Mouse (Mus musculus) embryo, embryonic 9.5 days (tissue): ENCODE measurements around the gene Birc3.
"Not testable (repeated sequence)": the region's sequence is repeated elsewhere in the genome, so short reads cannot be mapped to it uniquely, and the experiment has no call there.

Source experiments
- DNase-seq: peaks from one replicate; pipeline ENCODE4 v3.0.0-alpha.2; 2017; ENCODE audit errors: extremely low spot score

Gene Birc3

DNA sequence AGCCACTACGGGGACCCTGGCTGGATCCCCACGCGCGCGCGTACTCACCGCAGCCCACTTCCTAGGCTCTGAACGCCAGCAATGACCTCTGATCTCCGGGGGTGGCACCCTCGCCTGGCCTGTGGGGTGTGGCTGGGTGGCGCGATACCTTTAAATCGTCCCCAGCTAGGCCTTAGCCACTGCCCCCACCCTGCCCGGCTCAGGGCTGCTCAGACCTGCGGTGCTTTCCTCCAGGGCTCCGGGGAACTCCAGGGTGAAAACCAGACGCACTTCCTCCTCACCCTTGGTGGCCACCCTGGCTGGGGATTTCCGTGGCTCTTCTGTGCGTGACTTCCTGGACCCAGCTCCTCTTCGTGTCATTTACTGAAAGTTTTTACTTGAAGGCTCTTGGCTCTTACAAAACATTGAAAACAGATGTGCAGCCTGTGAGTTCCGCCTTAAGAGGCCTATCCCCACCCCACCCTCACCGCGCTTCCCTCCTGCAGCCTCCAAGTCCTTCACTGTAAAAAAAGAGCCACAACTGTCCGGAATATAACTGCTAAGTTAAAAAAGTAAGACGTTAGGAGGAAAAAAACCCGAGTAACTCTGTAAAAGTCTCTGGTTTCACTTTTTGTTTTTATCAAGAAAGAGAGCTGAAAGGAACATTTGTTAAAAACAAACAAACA is at the start of gene Birc3:
Gene Birc3 (minus strand): TSS at position 412 of the 665 bp plus-strand sequence.
- DNase-seq = peak; percentile 72

DNA sequence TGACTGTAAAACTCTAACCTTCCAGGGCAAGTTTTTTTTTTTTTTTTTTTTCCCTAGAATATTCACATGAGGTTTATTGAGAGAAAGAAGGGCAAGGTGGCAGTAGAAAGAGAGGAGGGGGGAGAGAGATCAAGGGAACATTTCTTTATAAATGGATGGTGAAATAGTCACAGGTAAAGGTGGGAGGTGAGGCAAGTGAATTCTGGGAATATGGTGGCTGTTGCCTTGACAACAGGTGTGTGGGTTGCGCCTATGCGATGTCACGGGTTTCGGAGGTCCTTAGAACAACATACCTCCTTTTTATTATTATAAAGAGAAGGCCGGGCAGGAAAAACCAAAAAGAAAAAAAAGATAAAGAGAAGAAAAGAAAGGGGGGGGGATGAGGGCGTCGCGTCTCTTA is 41.9 kb upstream of the Birc3 start:
- no peak for DNase-seq

- DNase-seq = peak; percentile 82
These were observed 41.5 kb upstream of the Birc3 start for GRCm38 (mm10) chr9:7914487-7914886.

GRCm38 (mm10) chr9:7913953-7914352 is 41.0 kb upstream of the Birc3 start:
- peak; percentile 23 for DNase-seq

DNA sequence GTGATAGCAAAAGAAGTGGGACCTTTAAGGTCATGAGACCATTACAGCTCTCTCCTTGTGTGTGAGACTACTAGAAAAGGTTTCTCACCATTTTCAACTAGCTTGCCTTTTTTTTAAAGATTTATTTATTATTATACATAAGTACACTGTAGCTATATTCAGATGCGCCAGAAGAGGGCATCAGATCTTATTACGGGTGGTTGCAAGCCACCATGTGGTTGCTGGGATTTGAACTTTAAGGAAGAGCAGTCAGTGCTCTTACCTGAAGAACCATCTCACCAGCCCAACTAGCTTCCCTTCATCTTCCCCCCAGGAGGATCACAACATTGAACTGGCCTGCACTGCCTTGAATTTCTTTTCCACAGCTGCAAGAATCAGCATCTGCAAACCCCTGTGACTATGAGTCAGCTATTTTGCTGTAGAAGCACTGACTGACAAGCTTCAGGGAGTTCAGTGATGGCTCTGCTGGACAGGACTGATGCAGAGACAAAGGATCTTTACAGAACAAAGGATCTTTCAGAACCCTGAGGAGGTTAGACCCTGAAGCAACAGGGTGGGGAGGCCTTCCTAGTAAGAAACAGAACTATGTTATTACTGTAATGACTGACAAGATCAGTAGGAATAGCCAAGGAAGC is 34.5 kb upstream of the Birc3 start:
- DNase-seq = no peak

- no peak for DNase-seq
These were observed 33.6 kb upstream of the Birc3 start for GRCm38 (mm10) chr9:7906564-7906963.

GRCm38 (mm10) chr9:7903825-7904224 is 30.8 kb upstream of the Birc3 start:
- DNase-seq = no peak

GRCm38 (mm10) chr9:7903262-7903661 is 30.3 kb upstream of the Birc3 start:
- DNase-seq = no peak

DNA sequence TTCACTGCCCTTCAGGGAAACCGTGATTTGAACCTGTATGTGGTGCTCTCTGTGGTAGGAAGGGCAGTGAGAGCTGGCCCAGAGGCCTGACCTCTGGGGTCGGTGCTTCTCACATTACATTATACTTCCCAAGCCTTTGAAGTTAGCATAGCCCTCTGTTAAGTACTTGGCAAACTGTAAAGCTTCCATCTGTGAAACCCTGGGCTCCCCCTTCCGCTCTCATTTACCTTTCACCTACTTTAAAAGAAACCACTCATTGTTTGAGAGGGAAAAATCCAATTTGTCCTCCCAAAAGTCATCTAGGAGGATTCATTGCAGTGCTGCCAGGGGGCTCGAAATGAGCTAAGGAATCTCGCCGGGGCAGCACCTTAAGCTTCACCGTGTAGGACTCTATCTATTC is 29.3 kb upstream of the Birc3 start:
- peak; percentile 61 for DNase-seq

- no peak for DNase-seq
These were observed 28.0 kb upstream of the Birc3 start for GRCm38 (mm10) chr9:7900965-7901364.

GRCm38 (mm10) chr9:7897502-7897901 is 24.5 kb upstream of the Birc3 start:
- DNase-seq = peak; percentile 61

DNA sequence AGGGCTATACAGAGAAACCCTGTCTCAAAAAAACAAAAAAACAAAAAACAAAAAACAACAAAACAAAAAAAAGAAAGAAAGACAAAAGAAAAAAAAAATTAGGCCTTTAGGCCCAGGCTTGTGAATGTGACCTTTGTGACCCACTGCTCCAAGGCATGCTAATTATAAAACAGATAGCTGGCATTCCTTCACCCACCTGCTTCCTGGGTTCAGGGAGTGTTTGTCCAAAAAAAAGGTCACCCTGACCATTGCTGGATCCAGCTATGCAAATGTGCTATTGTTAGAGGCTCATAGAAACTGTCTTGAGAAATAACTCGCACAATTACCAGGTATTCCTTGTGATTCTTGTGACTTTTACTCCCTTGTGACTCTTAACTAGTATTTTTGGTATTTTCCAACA is 18.8 kb upstream of the Birc3 start:
- not testable (repeated sequence) for DNase-seq

- no peak for DNase-seq
These were observed 18.2 kb upstream of the Birc3 start for GRCm38 (mm10) chr9:7891177-7891576.

GRCm38 (mm10) chr9:7884346-7884745 is 11.4 kb upstream of the Birc3 start:
- no peak for DNase-seq

DNA sequence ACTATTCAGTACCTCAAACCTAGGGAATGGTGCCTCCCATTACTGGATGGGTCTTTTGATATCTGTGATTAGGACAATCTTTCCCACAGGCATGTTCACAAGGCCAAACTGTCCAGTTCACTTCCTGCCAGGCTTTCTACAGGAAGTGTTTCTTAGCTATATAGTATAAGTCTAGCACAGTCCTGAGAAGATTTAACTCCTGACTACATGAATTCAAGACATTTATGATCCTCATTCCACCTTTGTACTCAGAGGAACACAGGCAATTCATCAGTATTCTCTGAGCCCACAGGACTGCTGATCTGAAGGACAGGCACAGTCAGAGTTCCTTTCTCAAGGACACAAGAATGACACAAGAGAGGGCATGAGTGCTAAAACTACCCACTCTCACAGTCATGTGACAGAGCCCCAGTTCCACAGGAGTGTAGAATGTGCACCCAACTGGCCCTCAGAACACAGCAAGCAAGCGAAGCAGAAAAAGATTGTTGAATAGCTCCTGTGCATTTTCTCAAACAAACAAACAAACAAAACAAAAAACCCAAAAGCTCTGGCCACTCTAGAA is 9.4 kb upstream of the Birc3 start:
- DNase-seq = no peak

DNA sequence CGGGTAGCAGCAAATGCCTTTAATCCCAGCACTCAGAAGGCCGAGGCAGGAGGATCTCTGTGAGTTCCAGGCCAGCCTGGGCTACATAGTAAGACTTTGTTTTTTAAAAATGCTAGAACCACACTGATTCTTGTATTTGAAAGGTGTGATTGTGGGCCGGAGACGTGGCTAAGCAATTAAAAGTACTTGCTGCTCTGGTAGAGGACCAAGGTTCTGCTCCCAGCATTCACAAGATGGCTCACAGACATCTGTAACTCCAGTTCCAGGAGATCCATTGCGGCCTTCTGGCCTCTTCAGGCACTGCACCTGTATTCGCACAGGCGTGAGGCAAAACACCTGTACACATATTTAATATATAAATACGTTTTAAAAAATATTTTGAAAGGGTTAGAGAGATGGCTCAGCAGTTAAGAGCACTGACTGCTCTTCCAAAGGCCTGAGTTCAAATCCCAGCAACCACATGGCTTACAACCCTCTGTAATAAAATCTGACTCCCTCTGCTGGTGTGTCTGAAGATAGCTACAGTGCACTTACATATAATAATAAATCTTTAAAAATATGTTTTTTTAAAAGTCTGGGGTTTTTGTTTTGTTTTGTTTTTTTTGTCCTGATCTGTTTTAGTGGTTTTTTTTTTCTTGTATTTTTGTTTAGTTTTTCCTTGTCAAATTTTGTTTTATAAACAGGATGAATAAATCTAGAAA is 675 bp upstream of the Birc3 start:
- DNase-seq = no peak

- no peak for DNase-seq
These were observed 777 bp downstream of the Birc3 start for GRCm38 (mm10) chr9:7872044-7872774.

DNA sequence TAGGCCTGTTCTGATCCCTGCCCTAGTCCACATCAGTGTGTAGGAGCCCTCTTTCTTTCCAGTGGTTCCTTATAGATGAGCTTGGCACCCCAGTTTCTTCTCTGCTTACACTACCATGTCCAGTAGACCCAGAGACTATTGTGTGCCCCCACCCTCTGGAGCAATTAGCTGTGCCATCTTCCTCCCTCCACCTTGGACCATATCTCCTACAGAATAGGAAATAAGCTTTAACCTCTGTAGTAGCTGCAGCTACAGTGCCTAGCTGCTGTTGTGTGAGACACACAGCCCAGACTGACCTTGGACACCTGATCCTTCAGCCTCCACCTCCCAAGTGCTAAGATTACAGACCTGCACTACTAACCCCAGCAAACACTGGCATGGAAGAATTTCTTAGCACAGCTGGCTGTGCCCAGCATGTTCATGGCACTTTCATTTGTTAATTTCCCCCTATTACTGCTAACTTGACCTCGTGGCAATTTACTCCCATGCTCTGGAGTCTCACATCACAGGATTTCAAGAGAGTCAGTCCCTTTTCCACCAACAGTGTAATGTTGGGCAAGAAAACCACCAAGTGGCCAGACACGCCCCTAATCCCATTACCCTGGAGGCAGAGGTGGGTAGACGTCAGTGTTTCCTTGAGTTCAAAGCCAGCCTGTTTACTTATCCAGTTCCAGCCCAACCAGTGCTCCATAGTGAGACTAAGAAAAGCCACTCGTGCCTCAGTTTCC is 1.5 kb downstream of the Birc3 start:
- DNase-seq = peak; percentile 9

DNA sequence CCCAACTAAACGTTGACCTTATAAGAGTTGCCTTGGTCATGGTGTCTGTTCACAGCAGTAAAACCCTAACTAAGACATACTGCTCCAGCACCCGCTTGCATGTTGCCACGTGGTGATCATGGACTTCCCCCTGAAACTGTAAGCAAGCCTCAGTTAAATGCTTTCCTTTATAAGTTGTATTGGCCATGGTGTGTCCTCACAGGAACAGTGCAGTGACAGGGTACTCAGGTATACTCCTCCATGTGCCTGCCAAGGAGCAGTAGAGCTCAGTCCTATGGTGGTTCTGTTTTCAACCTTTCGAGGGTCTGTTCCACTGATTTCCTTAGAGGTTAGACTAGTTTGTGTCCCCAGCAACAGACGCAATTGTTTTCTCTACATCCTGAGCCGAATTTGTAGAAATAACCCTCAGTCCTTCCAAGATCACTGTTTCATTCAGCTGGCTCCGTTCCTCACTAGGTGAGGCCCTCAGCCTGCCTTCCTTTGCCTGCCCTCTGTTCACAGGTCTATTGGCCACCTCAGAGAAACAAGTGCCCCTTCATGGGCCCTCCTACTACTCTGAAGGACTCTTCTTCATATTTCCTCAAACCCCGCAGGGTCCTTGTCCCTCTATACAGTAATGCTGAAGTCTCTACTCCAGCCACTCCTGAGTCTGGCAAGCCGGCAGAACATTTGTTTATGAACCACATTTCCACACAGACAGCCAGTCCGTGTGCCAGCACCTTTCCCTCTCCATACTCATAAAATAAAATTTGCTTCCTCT is 2.2 kb downstream of the Birc3 start:
- DNase-seq = no peak

DNA sequence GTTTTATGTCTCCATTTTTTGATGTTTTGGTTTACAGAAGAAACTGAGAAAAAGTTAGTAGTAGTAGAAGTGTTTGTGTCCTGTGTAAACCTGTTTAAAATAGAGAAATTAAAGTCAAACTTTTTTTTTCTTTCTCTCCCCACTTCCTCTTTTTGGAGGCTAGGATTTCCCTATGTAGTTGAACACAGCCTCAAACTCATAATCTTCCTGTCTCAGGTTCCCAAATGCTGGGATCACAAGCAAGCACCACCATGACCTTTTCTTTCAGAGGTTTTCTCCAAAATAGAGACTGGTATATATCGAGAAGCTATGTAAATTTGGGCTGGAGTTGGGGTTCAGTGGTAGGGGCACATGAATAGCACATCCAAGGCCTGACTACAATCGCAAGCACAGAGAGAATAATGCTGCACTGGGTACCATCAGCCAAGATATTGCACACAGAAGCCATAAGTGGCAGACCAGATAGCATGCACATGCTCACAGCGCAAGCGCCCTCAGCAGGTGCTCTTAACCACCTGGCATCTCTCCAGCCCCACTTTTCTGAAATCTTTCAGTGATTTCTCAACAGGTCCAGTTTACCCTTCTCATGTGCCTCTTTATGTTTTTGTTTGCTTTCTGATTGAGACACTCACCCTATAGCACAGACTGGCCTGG is 4.0 kb downstream of the Birc3 start:
- no peak for DNase-seq
